Mouse (Mus musculus) embryonic fibroblast, embryonic 13.5 days (primary cell): ENCODE results near the gene Gm14085.

Experiments
- CTCF ChIP-seq: IDR thresholded peaks from 2 replicates; pipeline ENCODE4 v1.5.1; 2011; ENCODE audit warnings: mild to moderate bottlenecking, control low read depth, low read length, moderate library complexity, borderline replicate concordance; ENCODE audit not compliant: insufficient read depth
- POLR2A ChIP-seq: IDR thresholded peaks from 2 replicates; pipeline ENCODE4 v1.6.1; 2011; ENCODE audit warnings: low read depth, mild to moderate bottlenecking, control low read depth, low read length, moderate library complexity

- TF ChIP-seq POLR2A (no peak), CTCF (peak; percentile 41; the same call in 1 of the 2 replicates)
These were observed 84.7 kb downstream of the Gm14085 start for GRCm38 (mm10) chr2:122569439-122569838.
